Mouse (Mus musculus): ENCODE data around the gene Tbc1d1.

DNA sequence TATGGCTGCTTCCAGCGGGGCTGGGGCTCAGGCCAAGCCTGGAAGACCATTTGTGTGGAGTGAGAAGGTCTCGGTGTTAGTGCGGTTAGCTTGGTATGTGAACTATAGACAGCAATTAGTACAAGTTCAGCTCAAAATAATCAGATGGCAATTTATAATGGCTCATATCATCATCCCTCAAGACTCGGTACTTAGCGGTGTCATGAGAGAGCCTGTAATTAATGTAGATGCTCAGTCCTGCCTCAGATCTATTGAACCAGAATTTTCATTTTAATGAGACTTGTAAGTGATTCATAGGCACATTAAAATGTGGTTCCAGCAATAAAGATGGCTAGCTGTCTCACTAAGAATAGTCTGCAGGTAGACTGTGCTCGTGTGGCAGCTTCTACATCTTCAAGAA, 51.7 kb downstream of the Tbc1d1 start:
- TF ChIP-seq CTCF (IDR thresholded peaks at IDR 0.05; ENCODE audit: borderline replicate concordance, control insufficient read depth, extremely low read depth, insufficient read depth, low read length, poor library complexity) (no peak), POLR2A (IDR thresholded peaks at IDR 0.05; ENCODE audit: control insufficient read depth, extremely low read depth, insufficient read depth, low read length, poor library complexity) (no peak)
